Mouse (Mus musculus) forebrain, embryonic 10.5 days (tissue): ENCODE measurements around the gene Rnf31. TPM values are rescaled to one million over a fixed set of nuclear protein-coding genes. Genes with fewer than 3 reads are reported as not detected.

Experiments used
- DNase-seq: peaks from one replicate; pipeline ENCODE4 v3.0.0-alpha.2; 2017; ENCODE audit warnings: low spot score; ENCODE audit errors: extremely low spot score
- H3K27ac ChIP-seq: fragments of 300-500 bp; sonication (generic); 2 replicates; pipeline ENCODE4 v1.5.1; 2016; ENCODE audit warnings: mild to moderate bottlenecking
- H3K27me3 ChIP-seq: fragments of 300-500 bp; sonication (generic); 2 replicates; pipeline ENCODE4 v1.6.1; 2016; ENCODE audit warnings: mild to moderate bottlenecking; ENCODE audit not compliant: poor library complexity, severe bottlenecking
- H3K36me3 ChIP-seq: fragments of 300-500 bp; sonication (generic); replicated peaks from 2 replicates; pipeline ENCODE4 v1.6.1; 2016; ENCODE audit warnings: mild to moderate bottlenecking, moderate library complexity
- H3K4me1 ChIP-seq: fragments of 300-500 bp; sonication (generic); 2 replicates; pipeline ENCODE4 v1.6.1; 2016
- H3K4me3 ChIP-seq: fragments of 300-500 bp; sonication (generic); 2 replicates; pipeline ENCODE4 v1.5.1; 2016; ENCODE audit warnings: mild to moderate bottlenecking, moderate library complexity
- H3K9me3 ChIP-seq: fragments of 300-500 bp; sonication (generic); 2 replicates; pipeline ENCODE4 v1.6.1; 2016; ENCODE audit warnings: mild to moderate bottlenecking, moderate library complexity
- WGBS: fragments of 180-500 bp; shearing (Covaris S2); methylation state at CpG from one replicate; pipeline ENCODE4 v1.1.7; 2016; 5-methylcytosine and 5-hydroxymethylcytosine counted together
- polyA plus RNA-seq: library from polyadenylated mRNA; unstranded; fragments of >200 nt; fragmentation: Nextera tagmentation; extraction: Ambion mirVana; gene quantifications from 2 replicates; pipeline ENCODE4 v1.2.1, GENCODE M21; 2016

Rnf31 gene
- polyA plus RNA-seq, 1 experiment from 2014 or later: 21.3 TPM

- Histone ChIP-seq H3K4me1 (peaks cover 25% of the 10 kb centered on the region), H3K36me3 (peaks cover 23% of the 10 kb centered on the region), H3K9me3 (no peaks in the 10 kb centered on the region), H3K27me3 (no peaks in the 10 kb centered on the region), H3K4me3 (peak within 1 kb of the TSS; percentile 66), H3K27ac (peak within 1 kb of the TSS; percentile 94)
- DNase-seq: peak; percentile 98
- under 1% methylated on average over 51 of the region's 51 CpGs for WGBS
Observed at GRCm38 (mm10) chr14:55560202-55561073, 31.1 kb upstream of the Rnf31 start, which contains the start of gene A730061H03Rik. TSS of gene A730061H03Rik (minus strand) at chr14:55560406.

- no peaks in the 10 kb centered on the region for H3K27me3 ChIP-seq
- WGBS: 85% methylated on average over 10 of the region's 10 CpGs
- H3K9me3 ChIP-seq: no peaks in the 10 kb centered on the region
- peaks cover 22% of the 10 kb centered on the region for H3K4me1 ChIP-seq
- H3K36me3 ChIP-seq: peaks cover 37% of the 10 kb centered on the region
- DNase-seq: no peak
- no peak overlapping the region for H3K4me3 ChIP-seq
- H3K27ac ChIP-seq: no peak overlapping the region
Observed at GRCm38 (mm10) chr14:55561860-55562259, 29.6 kb upstream of the Rnf31 start.

GRCm38 (mm10) chr14:55563249-55563648 is 28.3 kb upstream of the Rnf31 start:
- Histone ChIP-seq H3K4me3 (no peak overlapping the region), H3K27ac (no peak overlapping the region), H3K27me3 (no peaks in the 10 kb centered on the region), H3K36me3 (peaks cover 51% of the 10 kb centered on the region), H3K9me3 (no peaks in the 10 kb centered on the region), H3K4me1 (peaks cover 21% of the 10 kb centered on the region)
- DNase-seq: no peak
- 94% methylated on average over 11 of the region's 11 CpGs for WGBS

- H3K9me3 ChIP-seq: no peaks in the 10 kb centered on the region
- WGBS: 85% methylated on average over 3 of the region's 3 CpGs
- no peak for DNase-seq
- peaks cover 69% of the 10 kb centered on the region for H3K36me3 ChIP-seq
- H3K27ac ChIP-seq: no peak overlapping the region
- H3K4me1 ChIP-seq: peaks cover 13% of the 10 kb centered on the region
- H3K4me3 ChIP-seq: no peak overlapping the region
- no peaks in the 10 kb centered on the region for H3K27me3 ChIP-seq
Observed at GRCm38 (mm10) chr14:55565748-55566147, 25.8 kb upstream of the Rnf31 start.

GRCm38 (mm10) chr14:55567496-55567895 is 24.0 kb upstream of the Rnf31 start:
- Histone ChIP-seq H3K4me1 (no peaks in the 10 kb centered on the region), H3K4me3 (no peak overlapping the region), H3K27me3 (no peaks in the 10 kb centered on the region), H3K9me3 (no peaks in the 10 kb centered on the region), H3K27ac (no peak overlapping the region), H3K36me3 (peaks cover 69% of the 10 kb centered on the region)
- 86% methylated on average over 3 of the region's 3 CpGs for WGBS
- no peak for DNase-seq

- 89% methylated on average over 2 of the region's 2 CpGs for WGBS
Observed at GRCm38 (mm10) chr14:55570588-55570987, 20.9 kb upstream of the Rnf31 start.

GRCm38 (mm10) chr14:55571760-55572159 is 19.7 kb upstream of the Rnf31 start:
- H3K27ac ChIP-seq: no peak overlapping the region
- peaks cover 11% of the 10 kb centered on the region for H3K4me1 ChIP-seq
- DNase-seq: no peak
- H3K9me3 ChIP-seq: no peaks in the 10 kb centered on the region
- peaks cover 4% of the 10 kb centered on the region; the same call in 1 of the 2 replicates for H3K27me3 ChIP-seq
- H3K4me3 ChIP-seq: no peak overlapping the region
- peaks cover 34% of the 10 kb centered on the region for H3K36me3 ChIP-seq

More at GRCm38 (mm10) chr14:55570588-55570987, 20.9 kb upstream of the Rnf31 start:
- Histone ChIP-seq H3K27ac (no peak overlapping the region), H3K36me3 (peaks cover 45% of the 10 kb centered on the region), H3K27me3 (peaks cover 3% of the 10 kb centered on the region; the same call in 1 of the 2 replicates), H3K4me1 (peaks cover 4% of the 10 kb centered on the region), H3K4me3 (no peak overlapping the region), H3K9me3 (no peaks in the 10 kb centered on the region)
- DNase-seq: no peak

- Histone ChIP-seq H3K9me3 (no peaks in the 10 kb centered on the region), H3K27me3 (peaks cover 4% of the 10 kb centered on the region; the same call in 1 of the 2 replicates), H3K4me3 (no peak within 1 kb of the TSS), H3K36me3 (peaks cover 6% of the 10 kb centered on the region), H3K27ac (peak within 1 kb of the TSS; percentile 30; the same call in 1 of the 2 replicates), H3K4me1 (peaks cover 29% of the 10 kb centered on the region)
- 82% methylated on average over 8 of the region's 8 CpGs for WGBS
- DNase-seq: no peak
Observed at GRCm38 (mm10) chr14:55575302-55575701, 16.2 kb upstream of the Rnf31 start, which contains the start of gene Fitm1. TSS of gene Fitm1 (plus strand) at chr14:55575617.

- H3K36me3 ChIP-seq: peaks cover 10% of the 10 kb centered on the region
- no peak overlapping the region for H3K4me3 ChIP-seq
- 79% methylated on average over 13 of the region's 13 CpGs for WGBS
- peaks cover 4% of the 10 kb centered on the region; the same call in 1 of the 2 replicates for H3K27me3 ChIP-seq
- H3K4me1 ChIP-seq: peaks cover 29% of the 10 kb centered on the region
- peak overlapping the region; percentile 30; the same call in 1 of the 2 replicates for H3K27ac ChIP-seq
- H3K9me3 ChIP-seq: no peaks in the 10 kb centered on the region
- DNase-seq: no peak
Observed at GRCm38 (mm10) chr14:55575711-55576110, 15.8 kb upstream of the Rnf31 start.

GRCm38 (mm10) chr14:55576376-55576775 is 15.1 kb upstream of the Rnf31 start:
- Histone ChIP-seq H3K27me3 (peaks cover 4% of the 10 kb centered on the region; the same call in 1 of the 2 replicates), H3K36me3 (peaks cover 17% of the 10 kb centered on the region), H3K4me3 (no peak overlapping the region), H3K9me3 (no peaks in the 10 kb centered on the region), H3K27ac (no peak overlapping the region), H3K4me1 (peaks cover 29% of the 10 kb centered on the region)
- no peak for DNase-seq
- whole genome bisulfite sequencing: 83% methylated on average over 16 of the region's 16 CpGs

GRCm38 (mm10) chr14:55577871-55578667 is 13.4 kb upstream of the Rnf31 start, which contains the start of gene Psme1:
TSS of gene Psme1 (plus strand) at chr14:55578123.
- peak within 1 kb of the TSS; percentile 92 for H3K27ac ChIP-seq
- DNase-seq: peak; percentile 78
- peaks cover 32% of the 10 kb centered on the region for H3K4me1 ChIP-seq
- peak within 1 kb of the TSS; percentile 78 for H3K4me3 ChIP-seq
- WGBS: 1% methylated on average over 32 of the region's 32 CpGs
- H3K27me3 ChIP-seq: peaks cover 4% of the 10 kb centered on the region; the same call in 1 of the 2 replicates
- peaks cover 23% of the 10 kb centered on the region for H3K36me3 ChIP-seq
- H3K9me3 ChIP-seq: no peaks in the 10 kb centered on the region

- Histone ChIP-seq H3K9me3 (no peaks in the 10 kb centered on the region), H3K36me3 (peaks cover 23% of the 10 kb centered on the region), H3K4me3 (peak overlapping the region; percentile 78), H3K27me3 (peaks cover 9% of the 10 kb centered on the region), H3K27ac (peak overlapping the region; percentile 92), H3K4me1 (peaks cover 32% of the 10 kb centered on the region)
- 34% methylated on average over 6 of the region's 6 CpGs for WGBS
- no peak for DNase-seq
Observed at GRCm38 (mm10) chr14:55578668-55579269, 12.7 kb upstream of the Rnf31 start.
